Mouse (Mus musculus) thymus, adult 2 months (tissue): Measurements from ENCODE around the gene Rgs6. TPM values are rescaled to one million over a fixed set of nuclear protein-coding genes. Genes with fewer than 3 reads are reported as not detected.
A peak's percentile ranks its signal among the peaks of the same experiment; 100 is the strongest.

ENCODE experiments used
- DNase-seq: peaks from one replicate; pipeline ENCODE4 v3.0.0; 2021
- H3K27ac ChIP-seq: fragments of 200-500 bp; 2 replicates; pipeline ENCODE4 v1.5.1; 2012; ENCODE audit warnings: low read length, control low read depth; ENCODE audit not compliant: control insufficient read depth, insufficient read depth
- H3K27me3 ChIP-seq: fragments of 200-500 bp; 2 replicates; pipeline ENCODE4 v1.6.1; 2012; ENCODE audit warnings: mild to moderate bottlenecking, low read length, moderate library complexity, mixed read lengths; ENCODE audit not compliant: control insufficient read depth, insufficient read depth
- H3K36me3 ChIP-seq: fragments of 200-500 bp; 2 replicates; pipeline ENCODE4 v1.6.1; 2012; ENCODE audit warnings: mild to moderate bottlenecking, low read length, moderate library complexity; ENCODE audit not compliant: control insufficient read depth, insufficient read depth
- H3K4me1 ChIP-seq: fragments of 200-500 bp; replicated peaks from 2 replicates; pipeline ENCODE4 v1.6.1; 2012; ENCODE audit warnings: low read length; ENCODE audit not compliant: control insufficient read depth, insufficient read depth
- H3K4me3 ChIP-seq: fragments of 200-500 bp; 2 replicates; pipeline ENCODE4 v1.5.1; 2012; ENCODE audit warnings: mild to moderate bottlenecking, low read length, control low read depth, moderate library complexity; ENCODE audit not compliant: control insufficient read depth, insufficient read depth
- CTCF ChIP-seq: fragments of 200-500 bp; IDR thresholded peaks from 2 replicates; pipeline ENCODE4 v1.5.1; 2012; ENCODE audit warnings: mild to moderate bottlenecking, control low read depth, low read length, moderate library complexity, borderline replicate concordance; ENCODE audit not compliant: control insufficient read depth, poor library complexity, insufficient read depth; ENCODE audit errors: extremely low read depth
- POLR2A ChIP-seq: fragments of 200-500 bp; IDR thresholded peaks from 2 replicates; pipeline ENCODE4 v1.6.1; 2012; ENCODE audit warnings: mild to moderate bottlenecking, low read length, control low read depth, moderate library complexity; ENCODE audit not compliant: control insufficient read depth, poor library complexity, insufficient read depth; ENCODE audit errors: extremely low read depth
- WGBS: fragments of 180-500 bp; shearing (Covaris S2); methylation state at CpG from one replicate; pipeline ENCODE4 v1.1.7; 2018; 5-methylcytosine and 5-hydroxymethylcytosine counted together
- polyA plus RNA-seq: library from polyadenylated mRNA; depleted of rRNA; stranded (reverse); fragments of >200 nt; gene quantifications from 2 replicates; pipeline ENCODE4 v1.2.3, GENCODE M21; 2012

The Rgs6 gene
- polyA plus RNA-seq, 1 experiment, result 0.46 TPM

GRCm38 (mm10) chr12:83011056-83011565 lies 423.0 kb downstream of the Rgs6 start:
- Histone ChIP-seq H3K27ac (no peak overlapping the region), H3K36me3 (no peaks in the 10 kb centered on the region), H3K4me3 (no peak overlapping the region), H3K4me1 (no peaks in the 10 kb centered on the region), H3K27me3 (no peaks in the 10 kb centered on the region)
- TF ChIP-seq POLR2A (no peak), CTCF (no peak)
- 92% methylated on average over 4 of the region's 4 CpGs for WGBS
- DNase-seq, result no peak

- no peaks in the 10 kb centered on the region for H3K4me1 ChIP-seq
- no peak for DNase-seq
- H3K4me3 ChIP-seq, result no peak overlapping the region
- no peaks in the 10 kb centered on the region for H3K36me3 ChIP-seq
- 79% methylated on average over 4 of the region's 4 CpGs for WGBS
- no peak for TF ChIP-seq CTCF
- no peak for TF ChIP-seq POLR2A
- no peak overlapping the region for H3K27ac ChIP-seq
- no peaks in the 10 kb centered on the region for H3K27me3 ChIP-seq
Measured at GRCm38 (mm10) chr12:83013918-83014691, 426.0 kb downstream of the Rgs6 start.

GRCm38 (mm10) chr12:83014848-83015247 lies 426.8 kb downstream of the Rgs6 start:
- WGBS, result 37% methylated on average over 2 of the region's 2 CpGs
- Histone ChIP-seq H3K4me3 (no peak overlapping the region), H3K27ac (no peak overlapping the region), H3K4me1 (no peaks in the 10 kb centered on the region), H3K27me3 (no peaks in the 10 kb centered on the region), H3K36me3 (no peaks in the 10 kb centered on the region)
- TF ChIP-seq CTCF (no peak), POLR2A (no peak)
- no peak for DNase-seq

- DNase-seq, result no peak
- no peak overlapping the region for H3K27ac ChIP-seq
- 82% methylated on average over 5 of the region's 5 CpGs for WGBS
Measured at GRCm38 (mm10) chr12:83015366-83015765, 427.3 kb downstream of the Rgs6 start.

GRCm38 (mm10) chr12:83016486-83016885 lies 428.4 kb downstream of the Rgs6 start:
- TF ChIP-seq POLR2A (no peak), CTCF (no peak)
- 88% methylated on average over 6 of the region's 6 CpGs for WGBS
- no peak overlapping the region for H3K4me3 ChIP-seq
- no peaks in the 10 kb centered on the region for H3K27me3 ChIP-seq
- H3K36me3 ChIP-seq, result no peaks in the 10 kb centered on the region
- H3K4me1 ChIP-seq, result no peaks in the 10 kb centered on the region
- no peak overlapping the region for H3K27ac ChIP-seq
- no peak for DNase-seq

More at GRCm38 (mm10) chr12:83015366-83015765, 427.3 kb downstream of the Rgs6 start:
- Histone ChIP-seq H3K4me3 (no peak overlapping the region), H3K4me1 (no peaks in the 10 kb centered on the region), H3K36me3 (no peaks in the 10 kb centered on the region), H3K27me3 (no peaks in the 10 kb centered on the region)
- TF ChIP-seq CTCF (no peak), POLR2A (no peak)

GRCm38 (mm10) chr12:83018005-83018404 lies 429.9 kb downstream of the Rgs6 start:
- Histone ChIP-seq H3K27ac (no peak overlapping the region), H3K4me3 (no peak overlapping the region), H3K4me1 (no peaks in the 10 kb centered on the region), H3K36me3 (no peaks in the 10 kb centered on the region), H3K27me3 (no peaks in the 10 kb centered on the region)
- peak; percentile 75 for DNase-seq
- TF ChIP-seq CTCF, result no peak
- no peak for TF ChIP-seq POLR2A
- 3% methylated on average over 3 of the region's 3 CpGs for whole genome bisulfite sequencing
